Comparison of ENCODE assay signal across 25 mouse cellular contexts in the genomic region with DNA sequence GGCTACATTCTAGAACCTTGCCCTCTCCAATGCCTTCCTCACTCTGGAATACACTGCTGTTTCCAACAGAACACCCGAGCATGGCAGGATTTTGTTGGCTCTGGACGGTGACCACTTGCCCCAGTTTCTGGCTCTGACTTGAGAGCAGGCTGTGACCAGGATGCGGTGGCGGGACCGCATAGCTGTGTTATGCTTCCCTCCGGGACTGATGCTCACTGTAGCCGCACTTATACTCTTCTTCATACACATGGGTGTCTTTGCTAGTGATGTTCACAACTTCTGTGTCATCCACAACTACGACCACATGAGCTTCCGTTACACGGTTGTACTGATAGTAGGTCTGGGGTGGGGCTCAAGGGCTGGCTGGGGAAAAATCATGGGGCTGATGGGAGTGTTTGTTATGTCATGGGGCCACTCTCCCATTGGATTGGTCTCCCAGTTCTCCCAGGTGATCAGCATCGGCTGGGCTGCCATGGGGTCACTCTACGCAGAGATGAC. TPM values are rescaled to one million over a fixed set of nuclear protein-coding genes. Genes with fewer than 3 reads are reported as not detected.
DNase-seq lines count a peak whose midpoint lies in the region; ATAC-seq and TF ChIP-seq lines count a peak whose summit lies in the region.
"Had no signal": no experiment of that assay in that cellular context is flagged by ENCODE, and none has a peak within 500 bp of the region (broad histone marks: within the 10 kb centered on the region; RNA-seq: fewer than 3 reads in every experiment).

TSS of gene Tmem262 (plus strand) at position 51 of the 498 bp plus-strand sequence.

- H3K4me2 ChIP-seq in hindbrain, embryonic 13.5 days, result no peak within 1 kb of the TSS
- H3K4me2 ChIP-seq: embryonic facial prominence, embryonic 12.5 days; forebrain, embryonic 13.5 days; forebrain, embryonic 15.5 days had no signal

- TF ChIP-seq CTCF in testis, adult 2 months (IDR thresholded peaks at IDR 0.05; ENCODE audit: control insufficient read depth, insufficient read depth, insufficient replicate concordance, low read depth, low read length), result no peak

- H3K9me3 ChIP-seq in hindbrain, embryonic 10.5 days, result no peaks in the 10 kb centered on the region
- H3K9me3 ChIP-seq in hindbrain, embryonic 13.5 days, result no peaks in the 10 kb centered on the region
- H3K9me3 ChIP-seq in limb, embryonic 10.5 days (replicated peaks), result no peaks in the 10 kb centered on the region
- H3K9me3 ChIP-seq: embryonic facial prominence, embryonic 10.5 days; embryonic facial prominence, embryonic 12.5 days; forebrain, embryonic 13.5 days; forebrain, embryonic 15.5 days; G1E had no signal

- H3K4me3 ChIP-seq in hindbrain, embryonic 10.5 days, result 0 out of 2 replicates have a peak within 1 kb of the TSS, but pooled peaks have one; percentile 2
- no peak within 1 kb of the TSS for H3K4me3 ChIP-seq in hindbrain, embryonic 13.5 days
- H3K4me3 ChIP-seq in testis, adult 2 months (ENCODE audit: control insufficient read depth, low read depth, low read length), result peak within 1 kb of the TSS; percentile 88
- H3K4me3 ChIP-seq in limb, embryonic 10.5 days, result no peak within 1 kb of the TSS
- H3K4me3 ChIP-seq: embryonic facial prominence, embryonic 10.5 days; embryonic facial prominence, embryonic 12.5 days; forebrain, embryonic 13.5 days; forebrain, embryonic 15.5 days had no signal

- no peaks in the 10 kb centered on the region for H3K27me3 ChIP-seq in hindbrain, embryonic 10.5 days (ENCODE audit: insufficient read depth, poor library complexity, severe bottlenecking)
- H3K27me3 ChIP-seq in hindbrain, embryonic 13.5 days, result no peaks in the 10 kb centered on the region
- no peaks in the 10 kb centered on the region for H3K27me3 ChIP-seq in testis, adult 2 months (ENCODE audit: control insufficient read depth, insufficient read depth, low read length)
- H3K27me3 ChIP-seq in limb, embryonic 10.5 days (ENCODE audit: low read depth, poor library complexity, severe bottlenecking), result no peaks in the 10 kb centered on the region
- H3K27me3 ChIP-seq: embryonic facial prominence, embryonic 12.5 days; forebrain, embryonic 13.5 days; forebrain, embryonic 15.5 days; Patski had no signal

- TF ChIP-seq POLR2A in testis, adult 2 months (IDR thresholded peaks at IDR 0.05; ENCODE audit: control insufficient read depth, low read depth, low read length), result peak; percentile 22; the same call in 1 of the 2 replicates

- 92% methylated on average over 12 of the region's 12 CpGs for WGBS in hindbrain, embryonic 10.5 days
- WGBS in hindbrain, embryonic 13.5 days, result 94% methylated on average over 12 of the region's 12 CpGs
- WGBS in limb, embryonic 10.5 days, result 95% methylated on average over 12 of the region's 12 CpGs

- ATAC-seq in hindbrain, embryonic 13.5 days (ENCODE audit: low FRiP score), result no peak
- ATAC-seq: activated CD4-positive, CD25-positive, alpha-beta regulatory T cell, adult 4 months; forebrain, embryonic 13.5 days; forebrain, embryonic 15.5 days; forebrain, postnatal 0 days; Patski had no signal

- peaks cover 33% of the 10 kb centered on the region for H3K4me1 ChIP-seq in hindbrain, embryonic 10.5 days (replicated peaks)
- peaks cover 42% of the 10 kb centered on the region for H3K4me1 ChIP-seq in hindbrain, embryonic 13.5 days (replicated peaks)
- peaks cover 9% of the 10 kb centered on the region for H3K4me1 ChIP-seq in testis, adult 2 months (ENCODE audit: control insufficient read depth, insufficient read depth, low read length)
- H3K4me1 ChIP-seq in limb, embryonic 10.5 days, result peaks cover 24% of the 10 kb centered on the region

- no peak within 1 kb of the TSS for H3K9ac ChIP-seq in hindbrain, embryonic 13.5 days
- H3K9ac ChIP-seq: embryonic facial prominence, embryonic 12.5 days; forebrain, embryonic 13.5 days; forebrain, embryonic 15.5 days; forebrain, postnatal 0 days had no signal

- H3K36me3 ChIP-seq in hindbrain, embryonic 10.5 days, result peaks cover 39% of the 10 kb centered on the region
- H3K36me3 ChIP-seq in hindbrain, embryonic 13.5 days, result peaks cover 43% of the 10 kb centered on the region
- H3K36me3 ChIP-seq in testis, adult 2 months (ENCODE audit: control insufficient read depth, insufficient read depth, low read length), result peaks cover 1% of the 10 kb centered on the region
- peaks cover 45% of the 10 kb centered on the region for H3K36me3 ChIP-seq in limb, embryonic 10.5 days

- DNase-seq in cerebellum, adult 9-11 months, result peak; percentile 19
- DNase-seq in cerebellum, postnatal 14 days, result no peak
- no peak for DNase-seq in hindbrain, embryonic 10.5 days (ENCODE audit: low spot score)
- no peak for DNase-seq in testis, postnatal 14 days (ENCODE audit: low spot score)
- no peak for DNase-seq in limb, embryonic 10.5 days (ENCODE audit: low spot score)
- DNase-seq: adrenal gland, adult 8-10 months; adrenal gland, postnatal 14 days; adrenal gland, postnatal 36 days; cerebellum, adult 11-12 months; cerebellum, adult 2 months; cerebellum, postnatal 10 days; forebrain, postnatal 0 days had no signal

- no peak within 1 kb of the TSS for H3K27ac ChIP-seq in hindbrain, embryonic 10.5 days
- H3K27ac ChIP-seq in hindbrain, embryonic 13.5 days, result no peak within 1 kb of the TSS
- peak within 1 kb of the TSS; percentile 74 for H3K27ac ChIP-seq in testis, adult 2 months (ENCODE audit: control insufficient read depth, insufficient read depth, low read depth, low read length)
- H3K27ac ChIP-seq in limb, embryonic 10.5 days, result no peak within 1 kb of the TSS
- H3K27ac ChIP-seq: embryonic facial prominence, embryonic 10.5 days; embryonic facial prominence, embryonic 12.5 days; forebrain, embryonic 13.5 days; forebrain, embryonic 15.5 days had no signal

RNA-seq across cellular contexts. Expression of gene Tmem262, which starts in this region (rescaled TPM):
- not detected in 2 replicates for polyA plus RNA-seq in hindbrain, embryonic 10.5 days (2016; fragmentation: Nextera tagmentation; extraction: Ambion mirVana)
- not detected in 2 replicates for polyA plus RNA-seq in hindbrain, embryonic 13.5 days (2015; fragmentation: Nextera tagmentation; extraction: Ambion mirVana)
- 190 and 219 TPM in 2 replicates for polyA plus RNA-seq in testis, adult 2 months (2012; rRNA removed)
- polyA plus RNA-seq in limb, embryonic 10.5 days (2016; fragmentation: Nextera tagmentation; extraction: Ambion mirVana), result not detected in 2 replicates
- polyA plus RNA-seq: activated CD4-positive, CD25-positive, alpha-beta regulatory T cell, adult 4 months; C2C12; cerebellum, adult 2 months; cortical plate, adult 2 months; embryonic facial prominence, embryonic 10.5 days; embryonic facial prominence, embryonic 12.5 days; embryonic facial prominence, embryonic 14.5 days; forebrain, embryonic 11.5 days; forebrain, embryonic 13.5 days; forebrain, embryonic 15.5 days; forebrain, postnatal 0 days; G1E had no signal

Comparison
In these comparisons a context has a peak if more than half of its experiments do, and no peak if none do; other contexts are left out.
1. RNA of gene Tmem262 (polyA plus RNA-seq): 190 to 219 TPM in testis, adult 2 months; not detected in hindbrain, embryonic 10.5 days, not detected in limb, embryonic 10.5 days and not detected in hindbrain, embryonic 13.5 days; every median in the first group is over 100 times any median in the second.
2. H3K4me3 ChIP-seq: peak in hindbrain, embryonic 10.5 days (single experiment) and testis, adult 2 months (single experiment); none in hindbrain, embryonic 13.5 days (single experiment) and limb, embryonic 10.5 days (single experiment).